Comparison of ENCODE assay signal across 17 mouse cellular contexts in the genomic region with DNA sequence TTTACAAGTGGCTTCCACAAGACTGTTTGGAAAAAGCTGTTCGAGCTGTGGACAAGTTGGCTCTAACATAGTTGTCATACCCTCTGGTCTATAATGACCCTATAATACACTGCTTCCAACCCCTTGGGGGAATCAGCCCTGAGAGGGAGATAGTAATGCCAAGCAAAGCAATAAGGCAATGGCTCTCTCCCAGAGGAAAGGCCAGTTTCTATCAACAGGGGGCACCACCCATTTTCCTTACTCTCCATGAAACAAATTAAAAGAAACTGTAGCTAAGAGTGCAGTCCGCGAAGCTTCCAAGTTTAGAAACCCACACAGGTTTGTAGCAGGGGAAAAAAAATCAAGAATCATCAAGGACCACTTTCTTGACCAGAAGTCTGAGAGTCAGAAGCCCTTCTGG.
DNase-seq lines count a peak whose midpoint lies in the region.
"Had no signal": no experiment of that assay in that cellular context is flagged by ENCODE, and none has a peak within 500 bp of the region (broad histone marks: within the 10 kb centered on the region; RNA-seq: fewer than 3 reads in every experiment).

No protein-coding gene starts in this region.

- peak; percentile 5 for DNase-seq in adrenal gland, postnatal 14 days
- DNase-seq in adrenal gland, postnatal 25 days: no peak
- DNase-seq in kidney, adult 18-20 months: peak; percentile 6
- DNase-seq in kidney, adult 11 months: no peak
- DNase-seq in thymus, postnatal 4 days: peak; percentile 11
- DNase-seq in thymus, postnatal 36 days: no peak
- no peak for DNase-seq in frontal cortex, postnatal 14 days (ENCODE audit: low spot score in 2 of 2)
- no peak for DNase-seq in testis, postnatal 14 days (ENCODE audit: low spot score)
- DNase-seq: cerebellum, adult 8-10 months; cerebellum, postnatal 36 days; embryo, embryonic 11 days; gastrocnemius, postnatal 14 days; left cerebral cortex, postnatal 4 days; midbrain, embryonic 14.5 days; right cerebral cortex, postnatal 14 days; spleen, adult 18-20 months; thymus, postnatal 14 days had no signal

Comparison
In these comparisons a context has a peak if more than half of its experiments do, and no peak if none do; other contexts are left out.
1. DNase-seq: peak in adrenal gland, postnatal 14 days (single experiment), kidney, adult 18-20 months (single experiment) and thymus, postnatal 4 days (single experiment); none in adrenal gland, postnatal 25 days (single experiment), kidney, adult 11 months (single experiment), thymus, postnatal 36 days (0 of 2), frontal cortex, postnatal 14 days (0 of 2) and testis, postnatal 14 days (single experiment).